Mouse (Mus musculus) stomach, embryonic 14.5 days (tissue): ENCODE measurements around the gene Lin52. TPM values are rescaled to one million over a fixed set of nuclear protein-coding genes. Genes with fewer than 3 reads are reported as not detected.
"Not testable (repeated sequence)": the region's sequence is repeated elsewhere in the genome, so short reads cannot be mapped to it uniquely, and the experiment has no call there.

Source experiments
- ATAC-seq: fragments of 200-750 bp; cut with Nextera tagmentation; 2 replicates; pipeline ENCODE4 v1.8.0; 2017; ENCODE audit warnings: low read depth, moderate TSS enrichment; ENCODE audit not compliant: insufficient number of reproducible peaks, insufficient read depth, low FRiP score
- H3K27ac ChIP-seq: fragments of 300-500 bp; sonication (generic); 2 replicates; pipeline ENCODE4 v1.5.1; 2014; ENCODE audit warnings: mild to moderate bottlenecking, low read length, moderate library complexity, mixed read lengths
- H3K27me3 ChIP-seq: fragments of 300-500 bp; sonication (generic); 2 replicates; pipeline ENCODE4 v1.6.1; 2014; ENCODE audit warnings: low read length, control low read depth, mixed read lengths; ENCODE audit not compliant: control insufficient read depth, insufficient read depth
- H3K36me3 ChIP-seq: fragments of 300-500 bp; sonication (generic); 2 replicates; pipeline ENCODE4 v1.6.1; 2014; ENCODE audit warnings: mild to moderate bottlenecking, control low read depth, low read length, moderate library complexity, mixed read lengths; ENCODE audit not compliant: control insufficient read depth, insufficient read depth
- H3K4me1 ChIP-seq: fragments of 300-500 bp; sonication (generic); 2 replicates; pipeline ENCODE4 v1.6.1; 2014; ENCODE audit warnings: low read length, control low read depth, mixed read lengths; ENCODE audit not compliant: control insufficient read depth, insufficient read depth
- H3K4me2 ChIP-seq: fragments of 300-500 bp; sonication (generic); replicated peaks from 2 replicates; pipeline ENCODE4 v1.6.1; 2014; ENCODE audit warnings: low read depth, low read length, control low read depth
- H3K4me3 ChIP-seq: fragments of 300-500 bp; sonication (generic); 2 replicates; pipeline ENCODE4 v1.5.1; 2014; ENCODE audit warnings: low read depth, low read length, control low read depth
- H3K9ac ChIP-seq: fragments of 300-500 bp; sonication (generic); replicated peaks from 2 replicates; pipeline ENCODE4 v1.6.1; 2014; ENCODE audit warnings: low read depth, mild to moderate bottlenecking, control low read depth, low read length, moderate library complexity, mixed read lengths
- H3K9me3 ChIP-seq: fragments of 300-500 bp; sonication (generic); 2 replicates; pipeline ENCODE4 v1.6.1; 2016; ENCODE audit warnings: low read depth, low read length, control low read depth; ENCODE audit not compliant: control insufficient read depth
- WGBS: fragments of 180-500 bp; shearing (Covaris S2); extraction: QIAGEN DNeasy Blood & Tissue Kit; methylation state at CpG from one replicate; pipeline ENCODE4 v1.1.7; 2014; 5-methylcytosine and 5-hydroxymethylcytosine counted together
- polyA plus RNA-seq: library from polyadenylated mRNA; unstranded; fragments of >200 nt; fragmentation: Nextera tagmentation; extraction: Ambion mirVana; gene quantifications from 2 replicates; pipeline ENCODE4 v1.2.1, GENCODE M21; 2014

Gene Lin52
- polyA plus RNA-seq, 1 experiment from 2014 or later = 23.0 TPM

DNA sequence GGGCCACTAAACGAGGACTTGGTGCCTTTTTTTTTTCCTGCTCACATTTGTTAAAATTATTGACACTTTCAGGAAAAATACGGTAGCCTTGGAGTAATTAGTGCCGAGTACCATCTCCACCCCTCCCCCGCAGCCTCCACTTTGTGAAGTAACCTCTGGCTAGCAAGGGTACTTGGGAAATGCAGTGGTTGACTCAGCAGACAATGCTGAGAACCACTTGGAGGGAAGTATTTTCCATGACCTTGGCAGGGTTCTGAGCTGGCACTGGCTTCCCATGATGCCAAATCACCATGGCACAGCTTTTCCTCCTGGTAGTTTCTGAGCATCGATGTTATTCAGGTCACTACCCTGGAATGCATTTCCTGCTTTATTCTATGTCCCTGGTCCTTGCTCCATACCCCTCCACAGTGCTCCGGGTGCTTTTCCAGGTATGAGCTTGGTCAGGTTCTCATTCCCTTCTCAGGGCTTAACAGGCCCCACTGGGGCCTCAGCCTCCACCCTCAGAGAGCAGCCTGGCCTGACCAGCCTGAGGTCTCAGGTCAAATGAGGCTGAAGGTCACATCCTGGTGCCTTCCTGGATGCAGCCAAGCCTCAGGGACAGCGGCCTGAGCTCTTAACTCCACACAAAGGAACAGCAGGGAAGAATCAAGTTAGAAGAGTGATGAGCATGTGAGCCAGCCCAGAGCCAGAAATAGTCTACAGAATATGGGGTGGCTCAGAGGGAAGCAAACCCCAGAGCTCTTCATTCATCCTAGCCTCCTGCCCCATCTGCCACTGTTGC lies 82.7 kb downstream of the Lin52 start:
- no peak for ATAC-seq
- Histone ChIP-seq H3K4me2 (no peak overlapping the region), H3K4me1 (no peaks in the 10 kb centered on the region), H3K36me3 (0 out of 2 replicates have a peak, but pooled peaks cover 10% of the 10 kb centered on the region), H3K27me3 (no peaks in the 10 kb centered on the region), H3K9ac (no peak overlapping the region), H3K27ac (no peak overlapping the region), H3K4me3 (no peak overlapping the region), H3K9me3 (no peaks in the 10 kb centered on the region)
- WGBS = 77% methylated on average over 7 of the region's 7 CpGs

DNA sequence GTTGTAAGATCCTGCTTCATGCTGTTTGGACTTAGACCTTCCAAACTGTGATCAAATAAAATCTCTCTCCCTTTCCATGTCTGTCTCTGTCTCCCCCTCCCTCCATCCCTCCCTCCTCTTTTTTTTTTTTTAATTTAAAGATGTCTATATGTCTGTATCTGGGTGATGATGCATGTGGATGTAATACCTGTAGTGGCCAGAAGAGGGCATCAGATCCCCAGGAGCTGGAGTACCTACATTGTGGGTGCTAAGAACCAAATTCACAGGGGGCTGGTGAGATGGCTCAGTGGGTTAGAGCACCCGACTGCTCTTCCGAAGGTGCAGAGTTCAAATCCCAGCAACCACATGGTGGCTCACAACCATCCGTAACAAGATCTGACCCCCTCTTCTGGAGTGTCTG lies 88.3 kb downstream of the Lin52 start:
- H3K9ac ChIP-seq, H3K27ac ChIP-seq, H3K4me1 ChIP-seq, H3K27me3 ChIP-seq, H3K36me3 ChIP-seq, ATAC-seq, H3K4me3 ChIP-seq, H3K4me2 ChIP-seq, H3K9me3 ChIP-seq: not testable (repeated sequence)
- 74% methylated on average over 2 of the region's 3 CpGs for WGBS

DNA sequence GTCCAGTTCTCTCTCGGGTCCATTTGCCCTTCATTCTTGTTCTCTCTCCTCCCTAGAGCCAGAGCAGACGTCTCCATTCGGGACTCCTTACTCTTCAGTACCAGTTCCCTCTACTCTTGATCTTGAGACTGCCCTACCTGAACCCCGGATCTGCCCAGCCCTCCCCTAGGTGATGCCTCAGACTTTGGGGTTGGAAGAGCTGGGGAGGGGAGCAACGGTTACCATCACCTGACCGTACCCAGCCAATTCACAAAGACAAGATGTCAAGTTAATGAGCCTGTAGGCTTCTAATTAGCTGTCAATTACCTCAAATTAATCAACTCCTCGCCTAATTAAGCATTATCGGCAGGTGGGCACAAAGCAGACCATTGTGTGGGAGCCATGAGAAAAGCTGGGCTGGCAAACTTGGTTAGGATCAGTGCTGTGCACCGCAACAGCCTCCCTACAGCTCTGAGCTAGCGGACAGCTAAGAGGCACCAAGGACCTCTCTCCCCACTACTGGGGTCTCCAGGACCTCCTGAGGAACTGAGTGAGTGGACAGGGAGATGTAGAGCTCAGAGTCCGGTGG lies 90.3 kb downstream of the Lin52 start:
- no peaks in the 10 kb centered on the region for H3K27me3 ChIP-seq
- no peak for ATAC-seq
- 80% methylated on average over 11 of the region's 11 CpGs for WGBS

DNA sequence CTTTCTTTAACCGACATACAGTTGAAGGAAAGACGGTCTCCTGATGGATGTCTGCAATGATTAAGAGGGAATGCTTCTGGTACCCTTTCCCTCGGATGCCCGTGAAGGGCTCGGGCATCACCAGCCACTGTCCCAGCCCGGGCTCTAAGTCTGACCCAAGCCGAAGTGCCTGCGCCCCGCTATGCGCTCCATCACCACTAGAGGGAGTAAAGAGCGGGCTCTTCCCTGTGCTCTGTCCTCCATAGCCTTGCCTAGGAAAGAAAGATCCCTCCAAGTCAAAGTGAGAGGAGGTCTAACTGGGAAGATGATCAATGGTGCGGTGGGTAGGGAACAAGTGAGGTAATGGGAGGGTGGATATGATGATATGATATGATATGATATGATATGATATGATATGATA lies 94.8 kb downstream of the Lin52 start:
- Histone ChIP-seq H3K4me2 (no peak overlapping the region), H3K27me3 (no peaks in the 10 kb centered on the region), H3K4me3 (no peak overlapping the region), H3K27ac (no peak overlapping the region), H3K9me3 (no peaks in the 10 kb centered on the region), H3K4me1 (no peaks in the 10 kb centered on the region), H3K9ac (no peak overlapping the region), H3K36me3 (no peaks in the 10 kb centered on the region)
- 4% methylated on average over 12 of the region's 12 CpGs for WGBS
- no peak for ATAC-seq

More for the DNA sequence above, 90.3 kb downstream of the Lin52 start:
- no peaks in the 10 kb centered on the region for H3K4me1 ChIP-seq
- no peak overlapping the region for H3K4me2 ChIP-seq
- no peaks in the 10 kb centered on the region for H3K36me3 ChIP-seq
- no peaks in the 10 kb centered on the region for H3K9me3 ChIP-seq
- no peak overlapping the region for H3K9ac ChIP-seq
- no peak overlapping the region for H3K4me3 ChIP-seq
- H3K27ac ChIP-seq = no peak overlapping the region

DNA sequence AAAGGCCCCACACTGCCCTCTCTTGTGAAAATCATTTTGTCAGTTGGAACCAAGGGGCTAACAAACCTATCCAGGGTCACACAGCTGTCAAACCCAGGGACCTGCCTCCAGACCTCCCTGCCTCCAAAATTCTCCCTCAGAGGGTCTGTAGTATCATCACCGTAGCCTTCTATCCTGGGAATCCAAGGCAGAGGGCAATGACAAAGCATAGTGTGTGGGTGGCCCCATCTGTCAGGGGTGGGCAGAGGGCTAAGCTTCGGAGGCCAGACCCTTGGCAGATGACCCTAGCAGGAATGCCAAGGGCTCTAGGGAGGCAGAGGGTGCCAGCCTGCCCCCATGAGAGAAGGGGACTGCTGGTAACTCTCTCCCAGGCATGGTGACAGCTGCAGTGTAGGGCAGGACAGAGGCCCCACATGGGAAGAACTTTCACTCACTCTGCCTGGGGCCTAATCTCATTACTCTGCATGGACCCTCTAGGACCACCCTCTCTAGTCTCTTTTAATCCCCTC lies 95.4 kb downstream of the Lin52 start:
- Histone ChIP-seq H3K27ac (no peak overlapping the region), H3K9ac (no peak overlapping the region), H3K27me3 (no peaks in the 10 kb centered on the region), H3K9me3 (no peaks in the 10 kb centered on the region), H3K4me3 (no peak overlapping the region), H3K4me2 (no peak overlapping the region), H3K4me1 (no peaks in the 10 kb centered on the region), H3K36me3 (no peaks in the 10 kb centered on the region)
- no peak for ATAC-seq
- WGBS = 74% methylated on average over 2 of the region's 2 CpGs

DNA sequence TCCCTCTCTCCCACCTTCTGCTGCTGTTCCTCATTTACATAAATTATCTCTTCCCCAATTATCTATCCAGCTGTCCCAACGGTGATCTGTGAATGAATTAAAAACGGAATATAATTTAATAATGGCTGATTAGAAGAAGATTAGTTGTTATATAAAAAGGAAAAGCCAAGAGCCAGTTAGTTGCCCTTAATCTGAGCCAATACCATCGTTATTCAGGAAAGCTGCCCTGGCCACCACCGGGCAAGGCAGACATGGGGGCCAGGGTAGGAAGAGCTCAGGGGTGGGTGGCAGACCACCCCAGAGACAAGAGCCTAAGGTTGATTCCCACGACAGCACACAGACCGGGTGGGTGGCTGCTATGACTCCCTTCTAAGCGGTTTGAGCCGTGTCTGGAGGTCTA lies 97.0 kb downstream of the Lin52 start:
- H3K4me1 ChIP-seq = no peaks in the 10 kb centered on the region
- no peaks in the 10 kb centered on the region for H3K9me3 ChIP-seq
- no peak for ATAC-seq
- H3K36me3 ChIP-seq = no peaks in the 10 kb centered on the region
- H3K4me3 ChIP-seq = no peak overlapping the region
- no peak overlapping the region for H3K4me2 ChIP-seq
- WGBS = 51% methylated on average over 8 of the region's 8 CpGs
- no peaks in the 10 kb centered on the region for H3K27me3 ChIP-seq
- H3K9ac ChIP-seq = no peak overlapping the region
- H3K27ac ChIP-seq = no peak overlapping the region

DNA sequence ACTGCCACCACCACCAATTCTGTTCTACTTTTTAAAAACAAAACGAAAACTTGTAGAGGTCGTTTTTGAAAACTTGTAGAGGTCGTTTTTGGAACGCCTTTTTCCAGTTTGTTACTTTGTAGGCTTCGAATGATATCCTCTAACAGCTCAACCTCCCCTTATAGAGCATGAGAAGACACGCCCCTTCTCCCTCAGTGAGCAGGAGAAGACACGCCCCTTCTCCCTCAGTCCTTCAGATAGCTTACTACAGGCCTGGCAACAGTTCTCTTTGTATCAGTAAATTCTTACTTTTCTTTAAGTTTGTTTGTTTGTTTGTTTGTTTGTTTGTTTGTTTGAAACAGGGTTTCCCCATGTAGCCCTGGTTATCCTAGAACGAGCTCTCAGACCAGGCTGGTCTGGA lies 104.0 kb downstream of the Lin52 start:
- WGBS = 51% methylated on average over 8 of the region's 8 CpGs
- no peak for ATAC-seq
- H3K27ac ChIP-seq = no peak overlapping the region
- no peaks in the 10 kb centered on the region for H3K27me3 ChIP-seq
- no peak overlapping the region for H3K4me2 ChIP-seq
- H3K4me3 ChIP-seq = no peak overlapping the region
- H3K4me1 ChIP-seq = no peaks in the 10 kb centered on the region
- H3K9me3 ChIP-seq = no peaks in the 10 kb centered on the region
- H3K36me3 ChIP-seq = no peaks in the 10 kb centered on the region
- H3K9ac ChIP-seq = no peak overlapping the region

DNA sequence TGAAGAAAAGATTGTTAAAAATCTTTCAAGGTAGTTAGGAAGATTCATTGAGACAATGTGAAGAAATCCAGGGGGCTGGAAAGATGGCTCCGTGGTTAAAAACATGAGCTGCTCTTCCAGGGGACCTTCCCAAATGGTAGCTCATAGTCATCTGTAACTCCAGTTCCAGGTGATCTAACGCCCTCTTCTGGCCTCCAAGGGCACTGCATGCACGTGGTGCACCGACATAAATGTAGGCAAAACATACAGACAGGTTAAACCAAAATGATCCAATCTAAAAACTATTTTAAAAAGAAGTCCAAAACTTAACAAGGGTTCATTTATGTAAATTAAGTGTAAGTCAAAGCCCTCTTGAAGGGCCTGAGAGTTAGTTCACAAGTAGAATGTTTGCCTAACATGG lies 111.3 kb downstream of the Lin52 start:
- H3K27me3 ChIP-seq = 0 out of 2 replicates have a peak, but pooled peaks cover 4% of the 10 kb centered on the region
- no peak overlapping the region for H3K4me2 ChIP-seq
- H3K4me1 ChIP-seq = no peaks in the 10 kb centered on the region
- H3K4me3 ChIP-seq = no peak overlapping the region
- 41% methylated on average over 4 of the region's 4 CpGs for WGBS
- H3K36me3 ChIP-seq = no peaks in the 10 kb centered on the region
- H3K9ac ChIP-seq = no peak overlapping the region
- H3K9me3 ChIP-seq = no peaks in the 10 kb centered on the region
- ATAC-seq = no peak
- H3K27ac ChIP-seq = no peak overlapping the region
